Mouse (Mus musculus): ENCODE results near the gene Macf1. TPM values are rescaled to one million over a fixed set of nuclear protein-coding genes. Genes with fewer than 3 reads are reported as not detected.
"Not testable (repeated sequence)": the region's sequence is repeated elsewhere in the genome, so short reads cannot be mapped to it uniquely, and the experiment has no call there.

The Macf1 gene
- polyA plus RNA-seq, 1 experiment from 2014 or later, result 55.5 TPM

DNA sequence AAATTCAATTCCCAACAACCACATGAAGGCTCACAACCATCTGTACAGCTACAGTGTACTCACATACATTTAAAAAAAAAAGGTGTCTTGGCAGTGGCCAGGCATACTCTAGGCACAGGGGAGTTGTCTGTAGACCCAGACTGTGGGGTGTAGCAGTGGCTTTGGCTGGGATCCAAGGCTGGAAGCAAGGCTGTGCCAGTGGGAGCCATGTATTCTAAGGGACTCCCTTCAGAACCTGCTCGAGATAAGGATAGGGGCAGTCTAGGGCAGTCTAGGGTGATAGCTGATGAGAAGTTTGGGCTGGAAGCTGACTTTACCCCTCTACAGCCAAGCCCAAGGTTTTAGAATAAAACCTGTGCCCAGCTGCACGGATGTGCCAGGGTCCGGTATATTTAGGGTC is 358.1 kb downstream of the Macf1 start:
- H3K4me1 ChIP-seq, result peaks cover 9% of the 10 kb centered on the region
- DNase-seq (ENCODE audit: low spot score), result no peak
- no peaks in the 10 kb centered on the region for H3K9me3 ChIP-seq (replicated peaks)
- WGBS, result 85% methylated on average over 3 of the region's 3 CpGs
- H3K4me3 ChIP-seq, result no peak overlapping the region
- no peaks in the 10 kb centered on the region for H3K36me3 ChIP-seq
- H3K27me3 ChIP-seq (ENCODE audit: low read depth, poor library complexity, severe bottlenecking), result peaks cover 44% of the 10 kb centered on the region
- no peak overlapping the region for H3K27ac ChIP-seq

DNA sequence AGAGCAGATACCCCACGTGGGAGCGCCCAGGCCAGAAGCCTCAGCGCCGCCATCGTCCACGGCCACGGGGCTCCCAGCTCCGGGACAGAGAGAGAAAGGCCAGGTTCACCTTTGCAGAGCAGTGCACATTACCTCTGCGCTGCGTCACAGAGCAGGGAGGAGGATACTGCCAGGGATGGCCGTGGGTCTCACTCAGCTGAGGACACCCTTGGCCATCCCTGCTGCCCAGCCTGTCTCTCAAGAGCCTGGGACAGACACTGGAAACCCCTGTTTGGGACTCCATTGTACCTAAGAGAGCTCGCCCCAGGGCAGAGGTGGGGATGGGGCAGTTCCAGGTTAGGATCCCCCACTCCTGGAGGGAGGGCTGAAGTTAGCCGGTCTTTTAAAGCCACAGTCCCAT is 360.6 kb downstream of the Macf1 start, which contains the start of gene Oxct2a:
Gene Oxct2a, minus strand, starts transcription at position 101 of the 400 bp plus-strand sequence.
- Histone ChIP-seq H3K4me3 (peak within 1 kb of the TSS; percentile 43), H3K36me3 (no peaks in the 10 kb centered on the region), H3K27me3 (ENCODE audit: low read depth, poor library complexity, severe bottlenecking) (peaks cover 44% of the 10 kb centered on the region), H3K27ac (no peak within 1 kb of the TSS), H3K9me3 (replicated peaks) (no peaks in the 10 kb centered on the region), H3K4me1 (peaks cover 12% of the 10 kb centered on the region)
- 11% methylated on average over 13 of the region's 13 CpGs for WGBS
- peak; percentile 47 for DNase-seq (ENCODE audit: low spot score)

DNA sequence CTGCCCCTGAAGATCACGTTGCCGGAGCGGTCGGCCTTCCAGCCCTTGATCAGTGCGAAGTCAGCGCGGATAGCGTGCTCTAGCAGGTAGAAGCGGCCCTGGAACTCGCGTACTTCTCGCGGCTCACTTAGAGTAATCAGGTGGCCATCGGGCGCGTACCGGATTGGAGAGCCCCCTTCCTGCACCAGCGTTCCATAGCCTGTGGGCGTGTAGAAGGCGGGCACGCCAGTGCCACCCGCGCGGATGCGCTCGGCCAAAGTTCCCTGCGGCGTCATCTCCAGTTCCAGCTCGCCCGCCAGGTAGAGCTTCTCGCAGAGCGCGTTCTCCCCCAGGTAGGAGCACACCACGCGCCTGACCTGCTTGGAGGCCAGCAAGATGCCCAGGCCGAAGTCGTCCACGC is 361.2 kb downstream of the Macf1 start:
- 14% methylated on average over 21 of the region's 38 CpGs for WGBS
- H3K4me1 ChIP-seq, result peaks cover 12% of the 10 kb centered on the region
- H3K36me3 ChIP-seq; H3K27ac ChIP-seq; H3K9me3 ChIP-seq (replicated peaks); DNase-seq (ENCODE audit: low spot score): not testable (repeated sequence)
- peaks cover 44% of the 10 kb centered on the region for H3K27me3 ChIP-seq (ENCODE audit: low read depth, poor library complexity, severe bottlenecking)
- peak overlapping the region; percentile 43 for H3K4me3 ChIP-seq

DNA sequence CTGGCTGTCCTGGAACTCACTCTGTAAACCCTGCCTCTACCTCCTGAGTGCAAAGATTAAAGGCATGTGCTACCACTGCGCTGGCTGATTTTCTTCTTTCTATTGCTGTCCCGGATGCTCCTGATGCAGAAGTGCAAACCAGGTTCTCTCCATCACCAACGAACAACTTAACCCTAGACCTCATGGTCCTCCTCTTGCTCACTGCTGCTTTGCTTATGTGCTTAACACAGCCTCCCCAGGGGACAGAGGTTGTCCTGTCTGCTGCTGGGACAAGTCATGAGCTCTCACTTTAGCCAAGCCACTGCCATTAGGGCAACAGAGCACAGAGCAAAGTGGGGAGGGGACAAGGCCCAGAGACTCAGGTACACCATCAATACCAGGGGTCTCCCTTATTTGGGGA is 369.7 kb downstream of the Macf1 start:
- H3K27me3 ChIP-seq (ENCODE audit: low read depth, poor library complexity, severe bottlenecking), result no peaks in the 10 kb centered on the region
- no peak for DNase-seq (ENCODE audit: low spot score)
- WGBS, result 88% methylated on average over 3 of the region's 3 CpGs
- no peaks in the 10 kb centered on the region for H3K9me3 ChIP-seq (replicated peaks)
- peaks cover 6% of the 10 kb centered on the region for H3K4me1 ChIP-seq
- no peak overlapping the region; the same call in 1 of the 2 replicates for H3K27ac ChIP-seq
- no peak overlapping the region for H3K4me3 ChIP-seq
- no peaks in the 10 kb centered on the region; the same call in 1 of the 2 replicates for H3K36me3 ChIP-seq

DNA sequence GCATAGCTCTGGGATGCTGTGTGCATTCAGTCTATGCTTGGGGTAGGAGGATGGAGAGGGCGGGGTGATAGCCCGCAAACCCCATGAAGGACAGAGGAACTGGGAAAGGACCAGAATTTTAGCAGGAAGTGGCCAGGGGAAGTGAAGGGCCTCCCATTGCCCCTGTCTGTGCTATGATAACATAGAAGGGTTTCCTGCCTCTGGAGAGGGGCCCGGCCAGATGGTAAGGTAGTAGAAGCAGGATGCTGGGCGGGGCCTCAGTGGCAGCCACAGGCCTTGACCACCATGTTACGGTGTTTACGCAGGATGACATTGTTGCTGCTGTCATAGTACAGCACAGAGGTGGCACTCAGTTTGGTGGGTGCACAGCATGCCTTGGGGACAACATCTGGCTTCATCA is 371.1 kb downstream of the Macf1 start:
- Histone ChIP-seq H3K4me3 (no peak overlapping the region), H3K4me1 (peaks cover 12% of the 10 kb centered on the region), H3K36me3 (no peaks in the 10 kb centered on the region; the same call in 1 of the 2 replicates), H3K27ac (no peak overlapping the region), H3K27me3 (ENCODE audit: low read depth, poor library complexity, severe bottlenecking) (no peaks in the 10 kb centered on the region), H3K9me3 (replicated peaks) (no peaks in the 10 kb centered on the region)
- no peak for DNase-seq (ENCODE audit: low spot score)
- WGBS, result 87% methylated on average over 6 of the region's 6 CpGs

DNA sequence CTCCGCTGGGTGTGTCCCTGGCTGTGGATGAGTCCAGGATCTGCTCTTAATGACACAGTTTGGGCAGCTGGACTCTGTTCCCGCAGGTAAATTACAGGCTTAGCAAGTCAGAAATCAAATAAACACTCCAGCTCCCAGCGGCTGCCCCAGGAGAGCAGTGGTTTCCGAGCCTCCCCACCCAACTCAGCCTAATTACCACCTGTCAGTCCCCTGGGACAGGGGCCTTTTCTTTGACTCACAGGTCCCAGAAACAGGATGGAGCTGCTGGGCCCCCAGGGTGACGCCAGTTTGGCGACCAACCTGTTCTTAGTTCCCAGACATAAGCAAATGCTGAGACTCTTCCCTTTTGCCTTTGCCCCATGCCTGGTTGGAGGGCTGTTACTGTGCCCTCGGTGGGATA is 372.3 kb downstream of the Macf1 start:
- no peaks in the 10 kb centered on the region for H3K27me3 ChIP-seq (ENCODE audit: low read depth, poor library complexity, severe bottlenecking)
- WGBS, result 74% methylated on average over 7 of the region's 7 CpGs
- H3K27ac ChIP-seq, result no peak overlapping the region
- no peaks in the 10 kb centered on the region for H3K9me3 ChIP-seq (replicated peaks)
- DNase-seq (ENCODE audit: low spot score), result no peak
- peaks cover 9% of the 10 kb centered on the region for H3K36me3 ChIP-seq
- H3K4me3 ChIP-seq, result no peak overlapping the region
- peaks cover 16% of the 10 kb centered on the region for H3K4me1 ChIP-seq

DNA sequence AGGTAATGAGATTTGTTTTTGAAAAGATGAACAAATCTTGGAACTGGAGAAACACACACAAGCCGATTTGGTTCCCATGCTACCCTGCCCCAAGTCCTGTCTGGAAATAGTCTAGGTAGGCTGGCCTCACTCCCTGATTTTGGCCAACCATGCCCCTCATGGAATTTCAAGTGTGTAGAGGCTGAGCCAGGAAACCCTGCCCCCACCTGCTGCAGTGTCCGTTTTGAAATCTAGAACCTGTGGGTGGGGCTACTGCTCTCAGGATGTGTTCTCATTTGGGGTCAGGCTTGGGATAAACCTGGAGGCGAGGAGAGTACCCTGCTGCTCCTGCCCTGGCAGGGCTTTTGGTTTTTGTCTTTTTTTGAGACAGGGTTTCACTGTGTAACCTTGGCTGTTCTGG is 375.9 kb downstream of the Macf1 start:
- Histone ChIP-seq H3K27me3 (ENCODE audit: low read depth, poor library complexity, severe bottlenecking) (no peaks in the 10 kb centered on the region), H3K36me3 (peaks cover 30% of the 10 kb centered on the region), H3K4me1 (peaks cover 15% of the 10 kb centered on the region), H3K4me3 (no peak overlapping the region), H3K27ac (no peak overlapping the region), H3K9me3 (replicated peaks) (no peaks in the 10 kb centered on the region)
- 58% methylated on average over 3 of the region's 3 CpGs for WGBS
- DNase-seq (ENCODE audit: low spot score), result no peak

DNA sequence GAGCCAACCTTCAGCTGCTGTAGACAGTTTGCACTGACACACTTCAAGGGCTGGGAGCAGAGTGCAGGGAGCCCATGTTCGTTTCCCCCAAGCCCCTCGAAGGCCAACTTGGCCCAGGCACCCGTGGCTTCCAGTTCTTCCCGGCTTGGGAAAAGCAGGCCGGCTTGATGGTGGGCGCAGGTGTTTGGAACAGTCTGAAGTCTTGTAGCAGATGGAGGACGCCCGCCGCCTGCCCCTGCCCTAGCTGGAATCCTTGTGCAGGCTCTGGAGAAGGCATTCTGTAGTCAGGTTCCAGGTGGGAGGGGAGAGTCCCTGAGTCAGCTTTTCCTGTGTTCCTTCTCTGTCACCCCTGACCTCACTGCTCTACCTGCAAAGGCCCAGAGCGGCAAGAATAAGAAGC is 377.2 kb downstream of the Macf1 start:
- Histone ChIP-seq H3K27me3 (ENCODE audit: low read depth, poor library complexity, severe bottlenecking) (no peaks in the 10 kb centered on the region), H3K4me3 (no peak overlapping the region), H3K27ac (peak overlapping the region; percentile 30; the same call in 1 of the 2 replicates), H3K4me1 (peaks cover 15% of the 10 kb centered on the region), H3K36me3 (peaks cover 42% of the 10 kb centered on the region), H3K9me3 (replicated peaks) (no peaks in the 10 kb centered on the region)
- 87% methylated on average over 10 of the region's 10 CpGs for WGBS
- DNase-seq (ENCODE audit: low spot score), result no peak

DNA sequence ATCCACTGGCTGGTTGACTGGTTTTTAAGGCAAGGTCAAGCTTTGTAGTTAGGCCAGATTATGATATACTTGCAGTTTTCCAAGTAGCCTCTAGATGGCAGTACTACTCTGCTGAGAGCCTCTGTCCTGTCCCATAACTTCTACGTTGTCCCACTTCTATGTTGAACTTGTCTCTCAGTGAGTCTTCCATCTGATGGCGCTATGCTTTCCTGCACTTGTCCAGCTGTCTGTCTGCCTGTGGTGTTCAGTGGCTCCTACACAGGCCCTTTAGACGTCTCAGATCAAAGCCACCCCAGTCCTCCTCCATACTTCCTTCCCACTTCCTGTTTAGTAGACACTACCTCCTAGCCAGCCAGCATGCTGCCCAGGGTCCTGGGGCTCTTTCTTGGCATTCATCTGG is 378.4 kb downstream of the Macf1 start:
- no peak for DNase-seq (ENCODE audit: low spot score)
- Histone ChIP-seq H3K27me3 (ENCODE audit: low read depth, poor library complexity, severe bottlenecking) (no peaks in the 10 kb centered on the region), H3K4me3 (no peak overlapping the region), H3K4me1 (peaks cover 15% of the 10 kb centered on the region), H3K27ac (no peak overlapping the region), H3K9me3 (replicated peaks) (no peaks in the 10 kb centered on the region), H3K36me3 (peaks cover 55% of the 10 kb centered on the region)
- 39% methylated on average over 3 of the region's 3 CpGs for WGBS

Small RNAs within 50 kb of the gene (microRNA-seq; reads per million reads assigned to microRNA genes)
- gene Mir6398, result not detected

Other genes starting within 250 kb of the Macf1 start
- 340 and 356 TPM in 2 replicates for gene Ndufs5, start 33.8 kb upstream of the Macf1 start, polyA plus RNA-seq (2016; fragmentation: Nextera tagmentation; extraction: Ambion mirVana)
- gene Akirin1, start 66.0 kb upstream of the Macf1 start, polyA plus RNA-seq (2016; fragmentation: Nextera tagmentation; extraction: Ambion mirVana), result 49.5 and 55.1 TPM in 2 replicates
- 0.45 and 0.79 TPM in 2 replicates for gene Rhbdl2, start 103.5 kb upstream of the Macf1 start, polyA plus RNA-seq (2016; fragmentation: Nextera tagmentation; extraction: Ambion mirVana)
- not detected in 2 replicates for gene 4933427I04Rik, start 175.3 kb upstream of the Macf1 start, polyA plus RNA-seq (2016; fragmentation: Nextera tagmentation; extraction: Ambion mirVana)
- 66.8 and 76.1 TPM in 2 replicates for gene Mycbp, start 220.5 kb upstream of the Macf1 start, polyA plus RNA-seq (2016; fragmentation: Nextera tagmentation; extraction: Ambion mirVana)
- gene Rragc, start 233.1 kb upstream of the Macf1 start, polyA plus RNA-seq (2016; fragmentation: Nextera tagmentation; extraction: Ambion mirVana), result 33.2 and 38.9 TPM in 2 replicates
- not detected in 2 replicates for gene 4930535I16Rik, start 233.7 kb upstream of the Macf1 start, polyA plus RNA-seq (2016; fragmentation: Nextera tagmentation; extraction: Ambion mirVana)

Data from limb, embryonic 10.5 days (tissue).